Mouse (Mus musculus): ENCODE data around the gene Cep104. TPM values are rescaled to one million over a fixed set of nuclear protein-coding genes. Genes with fewer than 3 reads are reported as not detected.

Cep104 gene
- polyA plus RNA-seq, 1 experiment from 2014 or later, result 21.7 TPM

DNA sequence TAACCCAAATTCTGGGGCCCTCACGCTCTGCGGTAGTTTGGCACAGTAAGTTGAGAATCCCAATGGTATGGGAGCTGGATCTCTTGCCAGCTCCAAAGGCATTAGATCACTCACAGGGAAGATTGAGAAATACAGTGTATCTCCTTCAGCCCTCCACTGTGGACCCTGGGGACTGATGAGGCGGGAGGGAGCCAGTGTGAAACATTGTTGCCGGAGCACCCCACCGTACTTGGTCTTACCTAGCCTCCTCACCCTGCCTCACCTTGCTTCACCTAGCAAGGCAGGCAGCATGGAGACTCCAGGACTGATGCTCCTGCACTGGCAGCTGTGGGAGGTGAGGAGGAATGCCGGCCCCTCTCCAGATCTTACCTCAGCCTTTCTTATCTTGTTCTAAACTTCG is 80.5 kb downstream of the Cep104 start:
- H3K27ac ChIP-seq (replicated peaks), result no peak overlapping the region

DNA sequence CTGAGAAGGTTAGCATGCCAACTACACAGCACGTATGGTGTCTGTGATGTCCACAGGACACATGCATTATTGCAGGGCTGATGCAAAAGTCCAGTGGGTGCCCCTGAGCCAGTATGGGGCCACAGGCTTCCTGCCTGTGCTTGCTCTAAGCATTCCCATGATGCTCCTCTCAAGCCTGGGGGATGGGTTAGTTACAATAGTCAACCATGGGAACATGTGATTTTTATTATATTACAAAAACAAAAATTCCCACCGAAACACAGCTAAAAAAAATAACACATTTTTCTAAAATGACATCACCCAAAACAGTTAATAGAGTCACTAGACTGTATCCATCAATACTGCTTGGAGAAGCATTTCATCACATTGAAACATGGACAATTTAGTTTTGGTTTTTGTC is 81.1 kb downstream of the Cep104 start:
- Histone ChIP-seq H3K36me3 (no peaks in the 10 kb centered on the region), H3K9ac (replicated peaks) (no peak overlapping the region), H3K27me3 (no peaks in the 10 kb centered on the region), H3K4me1 (no peaks in the 10 kb centered on the region), H3K4me3 (no peak overlapping the region), H3K9me3 (no peaks in the 10 kb centered on the region), H3K4me2 (replicated peaks) (no peak overlapping the region), H3K27ac (replicated peaks) (no peak overlapping the region)
- WGBS, result 76% methylated on average over 2 of the region's 2 CpGs
- ATAC-seq (replicated peaks), result no peak

More for the DNA sequence above, 80.5 kb downstream of the Cep104 start:
- Histone ChIP-seq H3K4me1 (no peaks in the 10 kb centered on the region), H3K9me3 (no peaks in the 10 kb centered on the region), H3K27me3 (no peaks in the 10 kb centered on the region), H3K9ac (replicated peaks) (no peak overlapping the region), H3K36me3 (no peaks in the 10 kb centered on the region), H3K4me3 (no peak overlapping the region), H3K4me2 (replicated peaks) (no peak overlapping the region)
- 89% methylated on average over 7 of the region's 7 CpGs for WGBS
- no peak for ATAC-seq (replicated peaks)

DNA sequence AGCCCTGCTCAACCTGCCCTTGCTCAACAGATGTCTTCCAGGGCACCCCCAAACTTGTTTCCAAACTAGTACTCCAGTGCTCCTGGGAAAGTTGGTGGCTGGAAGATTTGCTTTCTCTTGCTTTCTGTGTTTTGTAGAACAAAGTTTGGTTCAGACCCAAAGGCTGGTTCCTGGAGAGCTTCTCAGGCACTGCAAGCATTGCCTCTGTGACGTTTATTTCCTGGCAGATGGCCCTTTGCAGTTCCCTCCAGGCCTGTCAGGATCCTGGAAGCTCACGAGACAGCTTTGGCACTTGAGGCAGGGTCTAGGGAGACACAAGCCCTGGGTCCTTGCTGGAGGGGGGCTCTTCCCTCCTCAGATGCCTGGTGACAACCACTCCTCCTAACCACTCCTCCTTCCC is 81.7 kb downstream of the Cep104 start:
- Histone ChIP-seq H3K9ac (replicated peaks) (no peak overlapping the region), H3K4me3 (no peak overlapping the region), H3K4me2 (replicated peaks) (no peak overlapping the region), H3K27ac (replicated peaks) (no peak overlapping the region), H3K9me3 (no peaks in the 10 kb centered on the region), H3K27me3 (no peaks in the 10 kb centered on the region), H3K36me3 (no peaks in the 10 kb centered on the region), H3K4me1 (no peaks in the 10 kb centered on the region)
- WGBS, result 48% methylated on average over 2 of the region's 2 CpGs
- no peak for ATAC-seq (replicated peaks)

DNA sequence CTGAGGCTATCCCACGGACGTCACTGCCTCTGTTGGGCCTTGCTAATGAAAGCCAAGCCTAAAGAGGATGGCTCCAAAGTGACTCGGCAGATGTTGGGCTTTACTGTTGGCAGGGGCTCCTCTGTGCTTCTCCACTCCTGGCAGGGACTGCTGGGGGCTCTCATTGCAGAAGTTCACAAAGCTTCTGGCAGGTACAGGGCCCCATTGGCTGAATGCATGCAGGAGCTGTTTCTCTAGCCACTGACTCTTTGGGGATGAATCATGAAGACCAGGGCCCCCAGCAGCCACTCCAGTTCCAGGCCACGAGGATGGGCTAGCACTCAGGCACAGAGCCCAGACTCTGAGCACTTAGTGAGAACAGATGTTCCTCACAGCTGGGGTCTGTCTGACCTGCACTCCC is 82.7 kb downstream of the Cep104 start:
- no peak for ATAC-seq (replicated peaks)
- H3K9ac ChIP-seq (replicated peaks), result no peak overlapping the region
- H3K27ac ChIP-seq (replicated peaks), result no peak overlapping the region
- no peak overlapping the region for H3K4me3 ChIP-seq
- H3K4me2 ChIP-seq (replicated peaks), result no peak overlapping the region
- no peaks in the 10 kb centered on the region for H3K36me3 ChIP-seq
- H3K9me3 ChIP-seq, result no peaks in the 10 kb centered on the region
- no peaks in the 10 kb centered on the region for H3K27me3 ChIP-seq
- WGBS, result 71% methylated on average over 4 of the region's 4 CpGs
- no peaks in the 10 kb centered on the region for H3K4me1 ChIP-seq

Other genes with a start within 250 kb of the Cep104 start
- 64.8 and 69.1 TPM in 2 replicates for gene A430005L14Rik, start 18.0 kb upstream of the Cep104 start, polyA plus RNA-seq (2015; fragmentation: Nextera tagmentation; extraction: Ambion mirVana)
- 11.8 and 12.8 TPM in 2 replicates for gene Dffb, start 68 bp upstream of the Cep104 start, polyA plus RNA-seq (2015; fragmentation: Nextera tagmentation; extraction: Ambion mirVana)
- 25.8 TPM in 2 replicates for gene Lrrc47, start 36.5 kb downstream of the Cep104 start, polyA plus RNA-seq (2015; fragmentation: Nextera tagmentation; extraction: Ambion mirVana)
- 3.6 and 3.8 TPM in 2 replicates for gene Smim1, start 51.0 kb downstream of the Cep104 start, polyA plus RNA-seq (2015; fragmentation: Nextera tagmentation; extraction: Ambion mirVana)
- not detected in 2 replicates for gene Ccdc27, start 67.5 kb downstream of the Cep104 start, polyA plus RNA-seq (2015; fragmentation: Nextera tagmentation; extraction: Ambion mirVana)
- 5.6 and 5.9 TPM in 2 replicates for gene Trp73, start 165.0 kb downstream of the Cep104 start, polyA plus RNA-seq (2015; fragmentation: Nextera tagmentation; extraction: Ambion mirVana)
- gene Wrap73, start 167.2 kb downstream of the Cep104 start, polyA plus RNA-seq (2015; fragmentation: Nextera tagmentation; extraction: Ambion mirVana), result 58.3 and 62.1 TPM in 2 replicates
- 164 and 171 TPM in 2 replicates for gene Tprgl, start 185.5 kb downstream of the Cep104 start, polyA plus RNA-seq (2015; fragmentation: Nextera tagmentation; extraction: Ambion mirVana)
- 6.4 TPM in 2 replicates for gene Megf6, start 195.5 kb downstream of the Cep104 start, polyA plus RNA-seq (2015; fragmentation: Nextera tagmentation; extraction: Ambion mirVana)

All from forebrain, embryonic 15.5 days (tissue).